Mouse (Mus musculus): Measurements from ENCODE around the gene Klrk1.
"Not testable (repeated sequence)": the region's sequence is repeated elsewhere in the genome, so short reads cannot be mapped to it uniquely, and the experiment has no call there.

Klrk1 gene

GRCm38 (mm10) chr6:129623735-129624134 lies at the start of gene Klrk1:
Klrk1 (minus strand) TSS chr6:129623864.
- no peak for DNase-seq

GRCm38 (mm10) chr6:129661301-129661700 lies 37.6 kb upstream of the Klrk1 start:
- DNase-seq, result not testable (repeated sequence)

- DNase-seq, result not testable (repeated sequence)
Measured at GRCm38 (mm10) chr6:129660589-129660988, 36.9 kb upstream of the Klrk1 start, which contains the start of gene Klrc2. Klrc2 (minus strand) TSS chr6:129660689.

GRCm38 (mm10) chr6:129644054-129644453 lies 20.4 kb upstream of the Klrk1 start:
- not testable (repeated sequence) for DNase-seq

- DNase-seq, result not testable (repeated sequence)
Measured at GRCm38 (mm10) chr6:129643237-129643636, 19.6 kb upstream of the Klrk1 start, which contains the start of gene Klrc3. Klrc3 (minus strand) TSS chr6:129643337.

- DNase-seq, result not testable (repeated sequence)
Measured at GRCm38 (mm10) chr6:129631046-129631445, 7.4 kb upstream of the Klrk1 start.

GRCm38 (mm10) chr6:129608372-129608771 lies 15.3 kb downstream of the Klrk1 start:
- DNase-seq, result no peak

- no peak for DNase-seq
Measured at GRCm38 (mm10) chr6:129591508-129591907, 32.2 kb downstream of the Klrk1 start, which contains the start of gene Klrd1. Klrd1 (plus strand) TSS chr6:129591782.

- DNase-seq, result no peak
Measured at GRCm38 (mm10) chr6:129583014-129583413, 40.6 kb downstream of the Klrk1 start.

GRCm38 (mm10) chr6:129581896-129582295 lies 41.8 kb downstream of the Klrk1 start:
- DNase-seq, result no peak

- DNase-seq, result peak; percentile 5
Measured at GRCm38 (mm10) chr6:129581274-129581673, 42.4 kb downstream of the Klrk1 start.

- no peak for DNase-seq
Measured at GRCm38 (mm10) chr6:129577605-129578004, 46.1 kb downstream of the Klrk1 start, which contains the start of gene Klre1. Klre1 (plus strand) TSS chr6:129577905.

GRCm38 (mm10) chr6:129575315-129575714 lies 48.3 kb downstream of the Klrk1 start:
- no peak for DNase-seq

GRCm38 (mm10) chr6:129565257-129565656 lies 58.4 kb downstream of the Klrk1 start:
- no peak for DNase-seq
